Mouse (Mus musculus) E14TG2a.4 (cell line): ENCODE measurements around the gene Ccm2l.
A peak's percentile ranks its signal among the peaks of the same experiment; 100 is the strongest.

Experiments used
- H3K27me3 ChIP-seq: 2 replicates; pipeline ENCODE4 v1.6.1; 2014; ENCODE audit warnings: low read length, control low read depth; ENCODE audit not compliant: insufficient read depth
- H3K36me3 ChIP-seq: 2 replicates; pipeline ENCODE4 v1.6.1; 2014; ENCODE audit warnings: low read length, control low read depth; ENCODE audit not compliant: insufficient read depth
- H3K4me1 ChIP-seq: replicated peaks from 2 replicates; pipeline ENCODE4 v1.6.1; 2014; ENCODE audit warnings: low read depth, low read length, control low read depth
- H3K4me3 ChIP-seq: replicated peaks from 2 replicates; pipeline ENCODE4 v1.5.1; 2014; ENCODE audit warnings: mild to moderate bottlenecking, low read length
- H3K9me3 ChIP-seq: 2 replicates; pipeline ENCODE4 v1.6.1; 2014; ENCODE audit warnings: low read length, control low read depth
- CTCF ChIP-seq: conservative IDR thresholded peaks from 2 replicates; pipeline ENCODE4 v1.5.1; 2014; ENCODE audit warnings: low read length
- NANOG ChIP-seq: IDR thresholded peaks from 2 replicates; pipeline ENCODE4 v1.6.1; 2014; ENCODE audit warnings: borderline replicate concordance, low read length, mixed read lengths
- POU5F1 ChIP-seq: IDR thresholded peaks from 2 replicates; pipeline ENCODE4 v1.6.1; 2014; ENCODE audit warnings: low read length, borderline replicate concordance

The Ccm2l gene

GRCm38 (mm10) chr2:153083275-153083674 lies 17.5 kb downstream of the Ccm2l start:
- H3K36me3 ChIP-seq = no peaks in the 10 kb centered on the region
- no peaks in the 10 kb centered on the region for H3K9me3 ChIP-seq
- H3K4me3 ChIP-seq = no peak overlapping the region
- H3K4me1 ChIP-seq = peaks cover 32% of the 10 kb centered on the region
- TF ChIP-seq POU5F1 (no peak), CTCF (no peak), NANOG (no peak)
- peaks cover 12% of the 10 kb centered on the region for H3K27me3 ChIP-seq

- TF ChIP-seq NANOG (no peak), POU5F1 (no peak), CTCF (no peak)
- Histone ChIP-seq H3K9me3 (no peaks in the 10 kb centered on the region), H3K27me3 (peaks cover 8% of the 10 kb centered on the region; the same call in 1 of the 2 replicates), H3K4me1 (peaks cover 32% of the 10 kb centered on the region), H3K36me3 (no peaks in the 10 kb centered on the region), H3K4me3 (no peak overlapping the region)
These were observed 18.1 kb downstream of the Ccm2l start for GRCm38 (mm10) chr2:153083824-153084223.

GRCm38 (mm10) chr2:153084261-153084976 lies 18.7 kb downstream of the Ccm2l start:
- Histone ChIP-seq H3K4me1 (peaks cover 32% of the 10 kb centered on the region), H3K27me3 (peaks cover 3% of the 10 kb centered on the region; the same call in 1 of the 2 replicates), H3K36me3 (no peaks in the 10 kb centered on the region), H3K4me3 (no peak overlapping the region), H3K9me3 (no peaks in the 10 kb centered on the region)
- TF ChIP-seq POU5F1 (no peak), CTCF (0 out of 2 replicates have a peak, but pooled peaks have one; percentile 2)

- 0 out of 2 replicates have a peak, but pooled peaks cover 2% of the 10 kb centered on the region for H3K27me3 ChIP-seq
- no peak overlapping the region for H3K4me3 ChIP-seq
- H3K9me3 ChIP-seq = no peaks in the 10 kb centered on the region
- no peaks in the 10 kb centered on the region for H3K36me3 ChIP-seq
- TF ChIP-seq CTCF (no peak), POU5F1 (no peak), NANOG (no peak)
- peaks cover 41% of the 10 kb centered on the region for H3K4me1 ChIP-seq
These were observed 19.8 kb downstream of the Ccm2l start for GRCm38 (mm10) chr2:153085556-153085955.

GRCm38 (mm10) chr2:153086166-153086565 lies 20.4 kb downstream of the Ccm2l start:
- no peaks in the 10 kb centered on the region for H3K27me3 ChIP-seq
- H3K4me1 ChIP-seq = peaks cover 43% of the 10 kb centered on the region
- TF ChIP-seq POU5F1 = no peak
- no peak for TF ChIP-seq NANOG
- no peak for TF ChIP-seq CTCF
- H3K36me3 ChIP-seq = no peaks in the 10 kb centered on the region
- no peak overlapping the region for H3K4me3 ChIP-seq
- H3K9me3 ChIP-seq = no peaks in the 10 kb centered on the region

- TF ChIP-seq NANOG = no peak
- TF ChIP-seq POU5F1 = no peak
- no peak for TF ChIP-seq CTCF
- peaks cover 40% of the 10 kb centered on the region for H3K4me1 ChIP-seq
- H3K4me3 ChIP-seq = no peak overlapping the region
- H3K36me3 ChIP-seq = no peaks in the 10 kb centered on the region
- H3K27me3 ChIP-seq = no peaks in the 10 kb centered on the region
- H3K9me3 ChIP-seq = no peaks in the 10 kb centered on the region
These were observed 21.3 kb downstream of the Ccm2l start for GRCm38 (mm10) chr2:153087091-153087490.

GRCm38 (mm10) chr2:153089316-153089715 lies 23.6 kb downstream of the Ccm2l start:
- Histone ChIP-seq H3K4me3 (no peak overlapping the region), H3K36me3 (no peaks in the 10 kb centered on the region), H3K4me1 (peaks cover 37% of the 10 kb centered on the region), H3K27me3 (no peaks in the 10 kb centered on the region), H3K9me3 (no peaks in the 10 kb centered on the region)
- TF ChIP-seq CTCF = no peak
- TF ChIP-seq NANOG = no peak
- no peak for TF ChIP-seq POU5F1

- no peaks in the 10 kb centered on the region for H3K36me3 ChIP-seq
- no peak for TF ChIP-seq CTCF
- TF ChIP-seq NANOG = no peak
- no peak for TF ChIP-seq POU5F1
- H3K4me1 ChIP-seq = peaks cover 31% of the 10 kb centered on the region
- no peaks in the 10 kb centered on the region for H3K27me3 ChIP-seq
- H3K4me3 ChIP-seq = 0 out of 2 replicates have a peak overlapping the region, but pooled peaks have one; percentile 13
- H3K9me3 ChIP-seq = no peaks in the 10 kb centered on the region
These were observed 24.9 kb downstream of the Ccm2l start for GRCm38 (mm10) chr2:153090551-153091165.
